Mouse (Mus musculus): ENCODE data around the gene Mad1l1. TPM values are rescaled to one million over a fixed set of nuclear protein-coding genes. Genes with fewer than 3 reads are reported as not detected.

Mad1l1 gene
- polyA plus RNA-seq, 1 experiment from 2014 or later: 20.6 TPM

GRCm38 (mm10) chr5:140350731-140351497 is 29.6 kb upstream of the Mad1l1 start:
- no peaks in the 10 kb centered on the region for H3K27me3 ChIP-seq
- no peaks in the 10 kb centered on the region for H3K4me1 ChIP-seq (replicated peaks)
- no peaks in the 10 kb centered on the region for H3K9me3 ChIP-seq (replicated peaks)
- WGBS: 88% methylated on average over 8 of the region's 8 CpGs
- H3K4me3 ChIP-seq: no peak overlapping the region
- no peak overlapping the region for H3K9ac ChIP-seq
- H3K36me3 ChIP-seq: peaks cover 46% of the 10 kb centered on the region
- ATAC-seq (replicated peaks; ENCODE audit: insufficient number of reproducible peaks, insufficient read depth, low FRiP score, low read depth): no peak
- no peak overlapping the region for H3K4me2 ChIP-seq
- H3K27ac ChIP-seq: no peak overlapping the region

- H3K9ac ChIP-seq: no peak overlapping the region
- WGBS: 87% methylated on average over 9 of the region's 9 CpGs
- no peak overlapping the region for H3K4me2 ChIP-seq
- H3K9me3 ChIP-seq (replicated peaks): no peaks in the 10 kb centered on the region
- no peak overlapping the region for H3K4me3 ChIP-seq
- H3K4me1 ChIP-seq (replicated peaks): no peaks in the 10 kb centered on the region
- no peaks in the 10 kb centered on the region for H3K27me3 ChIP-seq
- peaks cover 41% of the 10 kb centered on the region for H3K36me3 ChIP-seq
- ATAC-seq (replicated peaks; ENCODE audit: insufficient number of reproducible peaks, insufficient read depth, low FRiP score, low read depth): no peak
- H3K27ac ChIP-seq: no peak overlapping the region
These were observed 28.5 kb upstream of the Mad1l1 start for GRCm38 (mm10) chr5:140349882-140350281.

GRCm38 (mm10) chr5:140346050-140346449 is 24.7 kb upstream of the Mad1l1 start:
- Histone ChIP-seq H3K9ac (no peak overlapping the region), H3K27me3 (no peaks in the 10 kb centered on the region), H3K4me1 (replicated peaks) (no peaks in the 10 kb centered on the region), H3K4me3 (no peak overlapping the region), H3K36me3 (peaks cover 10% of the 10 kb centered on the region; the same call in 1 of the 2 replicates), H3K9me3 (replicated peaks) (no peaks in the 10 kb centered on the region), H3K27ac (no peak overlapping the region), H3K4me2 (no peak overlapping the region)
- ATAC-seq (replicated peaks; ENCODE audit: insufficient number of reproducible peaks, insufficient read depth, low FRiP score, low read depth): no peak
- 74% methylated on average over 1 of the region's 1 CpGs for WGBS

DNA sequence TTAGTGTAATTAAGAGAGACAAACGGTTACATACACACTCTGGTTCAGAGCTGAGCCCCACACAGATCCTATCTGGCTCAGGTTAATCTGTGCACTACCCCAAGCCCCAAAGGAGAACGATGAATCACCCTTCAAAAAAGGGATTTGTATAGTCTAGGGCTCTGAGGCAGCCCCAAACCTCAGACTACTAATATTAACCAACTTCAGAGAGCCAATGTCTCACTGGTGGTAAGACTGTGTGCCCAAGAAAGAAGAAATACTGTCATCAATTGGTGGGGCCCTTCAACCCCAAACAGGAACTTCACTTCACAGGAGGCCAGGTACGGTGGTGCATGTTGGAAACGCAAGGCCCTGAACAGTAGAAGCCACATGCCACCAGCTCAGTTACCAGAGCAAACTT is 23.9 kb upstream of the Mad1l1 start:
- no peaks in the 10 kb centered on the region for H3K9me3 ChIP-seq (replicated peaks)
- H3K4me2 ChIP-seq: no peak overlapping the region
- no peak overlapping the region for H3K9ac ChIP-seq
- 87% methylated on average over 4 of the region's 4 CpGs for WGBS
- H3K36me3 ChIP-seq: peaks cover 10% of the 10 kb centered on the region; the same call in 1 of the 2 replicates
- H3K27me3 ChIP-seq: no peaks in the 10 kb centered on the region
- H3K4me3 ChIP-seq: no peak overlapping the region
- H3K4me1 ChIP-seq (replicated peaks): no peaks in the 10 kb centered on the region
- ATAC-seq (replicated peaks; ENCODE audit: insufficient number of reproducible peaks, insufficient read depth, low FRiP score, low read depth): no peak
- H3K27ac ChIP-seq: no peak overlapping the region

DNA sequence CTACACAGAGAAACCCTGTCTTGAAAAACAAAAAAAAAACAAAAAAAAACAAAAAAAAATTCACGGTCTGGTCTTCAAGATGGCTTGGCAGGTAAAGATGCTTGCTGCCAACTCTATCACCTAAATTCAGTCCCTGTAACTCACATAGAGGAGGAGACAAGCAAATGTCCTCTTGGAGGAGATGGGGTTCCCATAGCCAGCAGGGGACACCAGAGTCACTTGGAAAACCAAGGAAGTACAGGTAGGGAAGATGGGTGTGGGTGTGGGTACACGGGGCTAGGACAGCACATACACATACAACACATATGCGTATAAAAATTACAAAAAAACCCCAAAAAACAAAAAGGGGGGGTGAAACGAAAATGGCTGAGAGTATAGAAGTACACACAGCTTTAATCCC is 21.5 kb upstream of the Mad1l1 start:
- WGBS: 84% methylated on average over 4 of the region's 4 CpGs
- no peak overlapping the region for H3K27ac ChIP-seq
- peaks cover 28% of the 10 kb centered on the region; the same call in 1 of the 2 replicates for H3K36me3 ChIP-seq

DNA sequence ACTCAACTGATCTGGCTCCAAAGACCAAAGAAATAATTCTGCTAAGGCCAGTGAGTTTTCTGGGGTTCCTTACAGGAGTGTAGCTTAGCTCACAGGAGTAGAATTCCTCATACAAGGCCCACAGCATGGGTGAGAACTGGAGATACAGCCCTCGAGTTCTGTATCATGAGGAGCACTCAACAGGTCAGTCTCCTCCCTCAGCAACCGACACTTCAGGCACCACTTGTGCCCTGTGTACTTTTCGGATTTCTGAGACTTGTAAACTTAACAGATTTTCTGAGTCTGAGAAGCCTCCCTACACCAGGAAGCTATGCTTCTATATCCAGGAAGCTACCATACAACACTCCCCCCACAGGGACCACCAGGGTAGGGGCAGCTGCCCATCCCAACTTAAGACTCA is 18.5 kb upstream of the Mad1l1 start:
- Histone ChIP-seq H3K4me1 (replicated peaks) (no peaks in the 10 kb centered on the region), H3K27me3 (no peaks in the 10 kb centered on the region), H3K9me3 (replicated peaks) (no peaks in the 10 kb centered on the region), H3K27ac (no peak overlapping the region), H3K4me3 (no peak overlapping the region), H3K36me3 (peaks cover 28% of the 10 kb centered on the region; the same call in 1 of the 2 replicates), H3K9ac (no peak overlapping the region), H3K4me2 (no peak overlapping the region)
- WGBS: 73% methylated on average over 3 of the region's 3 CpGs
- ATAC-seq (replicated peaks; ENCODE audit: insufficient number of reproducible peaks, insufficient read depth, low FRiP score, low read depth): no peak

More for the DNA sequence above, 21.5 kb upstream of the Mad1l1 start:
- Histone ChIP-seq H3K4me3 (no peak overlapping the region), H3K9ac (no peak overlapping the region), H3K27me3 (no peaks in the 10 kb centered on the region), H3K4me1 (replicated peaks) (no peaks in the 10 kb centered on the region), H3K9me3 (replicated peaks) (no peaks in the 10 kb centered on the region), H3K4me2 (no peak overlapping the region)
- ATAC-seq (replicated peaks; ENCODE audit: insufficient number of reproducible peaks, insufficient read depth, low FRiP score, low read depth): no peak

- H3K9me3 ChIP-seq (replicated peaks): no peaks in the 10 kb centered on the region
- H3K4me1 ChIP-seq (replicated peaks): no peaks in the 10 kb centered on the region
- peaks cover 24% of the 10 kb centered on the region; the same call in 1 of the 2 replicates for H3K36me3 ChIP-seq
- H3K27me3 ChIP-seq: no peaks in the 10 kb centered on the region
- H3K9ac ChIP-seq: no peak overlapping the region
- no peak for ATAC-seq (replicated peaks; ENCODE audit: insufficient number of reproducible peaks, insufficient read depth, low FRiP score, low read depth)
- 94% methylated on average over 4 of the region's 4 CpGs for WGBS
- H3K4me2 ChIP-seq: no peak overlapping the region
- H3K27ac ChIP-seq: no peak overlapping the region
- H3K4me3 ChIP-seq: no peak overlapping the region
These were observed 17.4 kb upstream of the Mad1l1 start for GRCm38 (mm10) chr5:140338779-140339178.

GRCm38 (mm10) chr5:140336680-140337079 is 15.3 kb upstream of the Mad1l1 start:
- no peak overlapping the region for H3K4me2 ChIP-seq
- H3K4me3 ChIP-seq: no peak overlapping the region
- WGBS: 89% methylated on average over 1 of the region's 1 CpGs

GRCm38 (mm10) chr5:140333631-140334030 is 12.3 kb upstream of the Mad1l1 start:
- H3K4me3 ChIP-seq: no peak overlapping the region
- no peaks in the 10 kb centered on the region for H3K27me3 ChIP-seq
- H3K36me3 ChIP-seq: peaks cover 9% of the 10 kb centered on the region; the same call in 1 of the 2 replicates
- no peak overlapping the region for H3K27ac ChIP-seq
- no peaks in the 10 kb centered on the region for H3K9me3 ChIP-seq (replicated peaks)
- ATAC-seq (replicated peaks; ENCODE audit: insufficient number of reproducible peaks, insufficient read depth, low FRiP score, low read depth): no peak
- 25% methylated on average over 2 of the region's 2 CpGs for WGBS
- peaks cover 16% of the 10 kb centered on the region for H3K4me1 ChIP-seq (replicated peaks)
- no peak overlapping the region for H3K4me2 ChIP-seq
- no peak overlapping the region for H3K9ac ChIP-seq

More at GRCm38 (mm10) chr5:140336680-140337079, 15.3 kb upstream of the Mad1l1 start:
- Histone ChIP-seq H3K27me3 (no peaks in the 10 kb centered on the region), H3K9me3 (replicated peaks) (no peaks in the 10 kb centered on the region), H3K27ac (no peak overlapping the region), H3K9ac (no peak overlapping the region), H3K36me3 (peaks cover 23% of the 10 kb centered on the region; the same call in 1 of the 2 replicates), H3K4me1 (replicated peaks) (peaks cover 4% of the 10 kb centered on the region; the same call in 1 of the 2 replicates)
- no peak for ATAC-seq (replicated peaks; ENCODE audit: insufficient number of reproducible peaks, insufficient read depth, low FRiP score, low read depth)

DNA sequence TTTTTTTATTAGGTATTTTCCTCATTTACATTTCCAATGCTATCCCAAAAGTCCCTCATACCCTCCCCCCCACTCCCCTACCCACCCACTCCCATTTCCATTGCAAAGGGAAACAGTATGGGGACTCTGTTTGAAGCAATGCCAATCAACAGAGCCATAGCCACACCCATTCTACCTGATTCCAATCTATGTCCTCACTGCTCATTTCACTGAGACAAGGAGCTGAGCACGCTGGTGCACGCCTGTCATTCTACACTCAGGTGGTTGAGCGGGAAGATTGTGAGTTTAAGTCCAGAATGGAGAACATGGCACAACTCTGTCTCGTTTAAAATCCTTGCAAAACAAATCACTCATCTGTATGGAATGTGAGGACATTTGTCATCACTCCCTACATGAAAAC is 11.2 kb upstream of the Mad1l1 start:
- Histone ChIP-seq H3K4me2 (peak overlapping the region; percentile 97; the same call in 1 of the 2 replicates), H3K9ac (no peak overlapping the region), H3K36me3 (peaks cover 9% of the 10 kb centered on the region; the same call in 1 of the 2 replicates), H3K27me3 (no peaks in the 10 kb centered on the region), H3K27ac (no peak overlapping the region), H3K4me3 (peak overlapping the region; percentile 84; the same call in 1 of the 2 replicates), H3K4me1 (replicated peaks) (peaks cover 16% of the 10 kb centered on the region), H3K9me3 (replicated peaks) (no peaks in the 10 kb centered on the region)
- 54% methylated on average over 4 of the region's 4 CpGs for WGBS
- ATAC-seq (replicated peaks; ENCODE audit: insufficient number of reproducible peaks, insufficient read depth, low FRiP score, low read depth): no peak

- WGBS: 2% methylated on average over 39 of the region's 39 CpGs
- H3K27ac ChIP-seq: peak within 1 kb of the TSS; percentile 89
- ATAC-seq (replicated peaks; ENCODE audit: insufficient number of reproducible peaks, insufficient read depth, low FRiP score, low read depth): peak; percentile 76; the same call in 1 of the 2 replicates
These were observed 10.5 kb upstream of the Mad1l1 start, which contains the start of gene Mrm2 for GRCm38 (mm10) chr5:140331615-140332512. Mrm2 (minus strand) TSS chr5:140331898.

More at GRCm38 (mm10) chr5:140331615-140332512, 10.5 kb upstream of the Mad1l1 start, which contains the start of gene Mrm2:
- peak within 1 kb of the TSS; percentile 84 for H3K4me3 ChIP-seq
- peaks cover 10% of the 10 kb centered on the region; the same call in 1 of the 2 replicates for H3K36me3 ChIP-seq
- H3K9ac ChIP-seq: peak within 1 kb of the TSS; percentile 87
- peak within 1 kb of the TSS; percentile 97 for H3K4me2 ChIP-seq
- peaks cover 16% of the 10 kb centered on the region for H3K4me1 ChIP-seq (replicated peaks)
- no peaks in the 10 kb centered on the region for H3K27me3 ChIP-seq
- no peaks in the 10 kb centered on the region for H3K9me3 ChIP-seq (replicated peaks)
